11 mouse cellular contexts compared by ENCODE assay signal in the genomic region with DNA sequence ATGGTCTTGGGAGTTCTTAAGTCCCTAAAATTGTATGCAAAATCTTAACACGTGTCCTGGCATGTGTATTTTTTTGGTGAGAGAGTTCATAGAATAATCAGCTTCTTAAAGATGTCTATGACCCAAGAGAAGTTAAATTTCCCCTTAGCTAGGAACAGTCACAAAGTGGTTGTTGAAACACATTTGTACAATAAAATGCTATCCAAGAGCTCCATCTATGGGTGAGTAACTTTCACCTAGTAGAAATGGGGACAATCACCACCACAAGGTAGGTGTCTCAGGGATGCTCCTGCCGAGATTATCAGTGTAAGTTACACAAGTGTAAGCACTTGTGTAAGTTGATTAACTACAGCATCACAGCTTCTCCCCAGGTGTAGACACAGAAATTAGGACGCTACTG.
DNase-seq lines count a peak whose midpoint lies in the region; ATAC-seq and TF ChIP-seq lines count a peak whose summit lies in the region.
"Had no signal": no experiment of that assay in that cellular context is flagged by ENCODE, and none has a peak within 500 bp of the region (broad histone marks: within the 10 kb centered on the region; RNA-seq: fewer than 3 reads in every experiment).

No protein-coding gene starts in this region.

- H3K4me1 ChIP-seq in lung, postnatal 0 days (ENCODE audit: insufficient read depth, low read depth, low read length), result no peaks in the 10 kb centered on the region
- H3K4me1 ChIP-seq in MEL (ENCODE audit: control insufficient read depth in 1 of 2, insufficient read depth in 2 of 2, low read length in 2 of 2), result peaks cover 0 to 3% of the 10 kb centered on the region in 2 experiments; a peak in 1 of 4 replicates

- ATAC-seq in lung, postnatal 0 days, result no peak

- no peak overlapping the region for H3K27ac ChIP-seq in lung, postnatal 0 days (ENCODE audit: low read length)
- no peak overlapping the region for H3K27ac ChIP-seq in MEL (ENCODE audit: control insufficient read depth, low read depth, low read length)
- H3K27ac ChIP-seq: limb, embryonic 12.5 days had no signal

- no peaks in the 10 kb centered on the region for H3K79me2 ChIP-seq in MEL (ENCODE audit: control insufficient read depth, insufficient read depth, low read length, poor library complexity)

- no peaks in the 10 kb centered on the region for H3K9me3 ChIP-seq in lung, postnatal 0 days (ENCODE audit: low read length)
- no peaks in the 10 kb centered on the region for H3K9me3 ChIP-seq in MEL (replicated peaks; ENCODE audit: insufficient read depth, low read length)
- H3K9me3 ChIP-seq: limb, embryonic 12.5 days had no signal

- no peak overlapping the region for H3K9ac ChIP-seq in lung, postnatal 0 days (replicated peaks; ENCODE audit: low read depth)
- no peak overlapping the region for H3K9ac ChIP-seq in MEL (ENCODE audit: control insufficient read depth, low read depth, low read length, poor library complexity, severe bottlenecking)
- H3K9ac ChIP-seq: limb, embryonic 12.5 days had no signal

- peak; percentile 67 for TF ChIP-seq CTCF in lung, postnatal 0 days (IDR thresholded peaks at IDR 0.05)
- peak in 1 of 3 experiments; percentile 19; a peak in 1 of 6 replicates for TF ChIP-seq CTCF in MEL (IDR thresholded peaks at IDR 0.05 in 2 of 3, conservative IDR thresholded peaks at IDR 0.05 in 1 of 3; ENCODE audit: control insufficient read depth in 1 of 3, insufficient read depth in 1 of 3, low read depth in 2 of 3, low read length in 3 of 3, poor library complexity in 1 of 3, severe bottlenecking in 1 of 3)

- H3K27me3 ChIP-seq in lung, postnatal 0 days (replicated peaks; ENCODE audit: insufficient read depth, low read length), result no peaks in the 10 kb centered on the region
- H3K27me3 ChIP-seq in MEL (ENCODE audit: control insufficient read depth in 1 of 2, insufficient read depth in 2 of 2, low read length in 2 of 2), result no peaks in the 10 kb centered on the region
- H3K27me3 ChIP-seq: limb, embryonic 12.5 days had no signal

- intact Hi-C loops in heart, postnatal 36 days (cut with DNase I), result loop anchor here (1.0 kb wide), 1 partner anchor 108 kb away; no protein-coding TSS in a partner anchor

- no peak overlapping the region for H3K4me3 ChIP-seq in lung, postnatal 0 days (ENCODE audit: low read depth, low read length)
- H3K4me3 ChIP-seq in MEL (ENCODE audit: control insufficient read depth in 1 of 2, insufficient read depth in 1 of 2, low read depth in 2 of 2, low read length in 2 of 2), result no peak overlapping the region
- H3K4me3 ChIP-seq: limb, embryonic 12.5 days had no signal

- DNase-seq in heart, adult 8-10 months (ENCODE audit: low spot score), result peak; percentile 70
- DNase-seq in heart, postnatal 36 days, result no peak
- peak; percentile 75 for DNase-seq in lung, postnatal 0 days (ENCODE audit: low spot score)
- DNase-seq in lung, postnatal 14 days, result no peak
- DNase-seq in MEL (ENCODE audit: low read depth, low spot score), result no peak
- peak; percentile 27 for DNase-seq in fibroblast of lung, adult 2 months (ENCODE audit: low read depth)
- no peak for DNase-seq in urinary bladder, postnatal 4 days (ENCODE audit: low spot score in 2 of 2)
- no peak for DNase-seq in spleen, postnatal 10 days (ENCODE audit: low spot score in 2 of 2)
- DNase-seq: gastrocnemius, postnatal 10 days; thymus, postnatal 25 days had no signal

- 56% methylated on average over 3 of the region's 3 CpGs for WGBS in lung, postnatal 0 days

- TF ChIP-seq RAD21 in MEL (IDR thresholded peaks at IDR 0.05; ENCODE audit: low read depth, low read length), result peak; percentile 13; the same call in 1 of the 2 replicates

- 0 out of 2 replicates have a peak, but pooled peaks cover 5% of the 10 kb centered on the region for H3K36me3 ChIP-seq in lung, postnatal 0 days (ENCODE audit: insufficient read depth, low read length)
- H3K36me3 ChIP-seq in MEL (ENCODE audit: control insufficient read depth in 1 of 2, insufficient read depth in 2 of 2, low read length in 2 of 2), result peaks cover 0 to 2% of the 10 kb centered on the region in 2 experiments; a peak in 3 of 4 replicates

- H3K4me2 ChIP-seq in lung, postnatal 0 days (replicated peaks; ENCODE audit: low read depth, low read length), result no peak overlapping the region
- H3K4me2 ChIP-seq: limb, embryonic 12.5 days had no signal

- TF ChIP-seq POLR2A in MEL (IDR thresholded peaks at IDR 0.05; ENCODE audit: control insufficient read depth in 1 of 2, insufficient read depth in 1 of 2, low read depth in 1 of 2, low read length in 2 of 2, poor library complexity in 1 of 2), result no peak

- no peak; the same call in 1 of the 2 replicates for TF ChIP-seq EP300 in lung, postnatal 0 days (IDR thresholded peaks at IDR 0.05)
- TF ChIP-seq EP300 in MEL (IDR thresholded peaks at IDR 0.05; ENCODE audit: low read depth in 1 of 2, low read length in 2 of 2), result no peak

TF ChIP-seq in MEL, 35 proteins besides CTCF, POLR2A, EP300 and RAD21:
- TF ChIP-seq NRF1 (IDR thresholded peaks at IDR 0.05; ENCODE audit: insufficient read depth, low read depth, low read length, poor library complexity, severe bottlenecking) (no peak), ZMIZ1 (IDR thresholded peaks at IDR 0.05; ENCODE audit: low read depth, low read length) (no peak), ELF1 (IDR thresholded peaks at IDR 0.05; ENCODE audit: low read depth, low read length) (no peak), GATA1 (IDR thresholded peaks at IDR 0.05; ENCODE audit: low read depth, low read length) (no peak), SMC3 (IDR thresholded peaks at IDR 0.05; ENCODE audit: low read depth, low read length) (no peak), TBP (IDR thresholded peaks at IDR 0.05; ENCODE audit: low read depth, low read length) (no peak), MEF2A (IDR thresholded peaks at IDR 0.05; ENCODE audit: extremely low read depth, insufficient replicate concordance, low read depth, low read length, poor library complexity, severe bottlenecking) (no peak), UBTF (IDR thresholded peaks at IDR 0.05; ENCODE audit: borderline replicate concordance, insufficient read depth, low read depth, low read length) (no peak)

Comparison
In these comparisons a context has a peak if more than half of its experiments do, and no peak if none do; other contexts are left out.
1. DNase-seq: peak in heart, adult 8-10 months (single experiment), lung, postnatal 0 days (single experiment) and fibroblast of lung, adult 2 months (single experiment); none in heart, postnatal 36 days (0 of 2), lung, postnatal 14 days (single experiment), MEL (single experiment), urinary bladder, postnatal 4 days (0 of 2) and spleen, postnatal 10 days (0 of 2).